Mouse (Mus musculus) testis, adult 2 months (tissue): ENCODE data around the gene Slain2.
"Not testable (repeated sequence)": the region's sequence is repeated elsewhere in the genome, so short reads cannot be mapped to it uniquely, and the experiment has no call there.

Experiments
- CTCF ChIP-seq: fragments of 200-500 bp; IDR thresholded peaks from 2 replicates; pipeline ENCODE4 v1.5.1; 2012; ENCODE audit warnings: low read depth, mild to moderate bottlenecking, inconsistent platforms, low read length, moderate library complexity; ENCODE audit not compliant: control insufficient read depth, insufficient read depth, insufficient replicate concordance
- POLR2A ChIP-seq: fragments of 200-500 bp; IDR thresholded peaks from 2 replicates; pipeline ENCODE4 v1.6.1; 2012; ENCODE audit warnings: low read depth, mild to moderate bottlenecking, inconsistent platforms, low read length, moderate library complexity; ENCODE audit not compliant: control insufficient read depth

DNA sequence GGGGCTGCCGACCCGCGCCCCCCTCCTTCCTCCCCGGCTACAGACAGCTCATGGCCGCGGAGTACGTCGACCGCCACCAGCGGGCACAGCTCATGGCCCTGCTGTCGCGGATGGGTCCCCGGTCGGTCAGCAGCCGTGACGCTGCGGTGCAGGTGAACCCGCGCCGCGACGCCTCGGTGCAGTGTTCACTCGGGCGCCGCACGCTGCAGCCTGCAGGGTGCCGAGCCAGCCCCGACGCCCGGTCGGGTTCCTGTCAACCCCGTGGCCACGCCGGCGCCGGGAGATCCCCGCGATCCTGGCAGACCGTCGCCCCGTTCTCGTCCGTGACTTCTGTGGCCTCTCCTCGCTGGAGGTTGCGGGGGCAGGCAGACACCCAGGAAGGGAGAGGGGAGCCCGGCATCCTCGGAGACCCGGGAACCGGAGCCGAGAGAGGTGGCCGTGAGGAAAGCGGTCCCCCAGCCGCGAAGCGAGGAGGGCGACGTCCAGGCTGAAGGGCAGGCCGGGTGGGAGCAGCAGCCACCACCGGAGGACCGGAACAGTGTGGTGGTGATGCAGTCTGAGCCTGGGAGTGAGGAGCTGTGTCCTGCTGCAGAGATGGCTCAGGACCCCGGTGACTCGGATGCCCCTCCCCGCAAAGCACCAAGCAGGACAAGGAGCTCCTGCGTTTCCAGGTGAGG lies 99.6 kb downstream of the Slain2 start:
- not testable (repeated sequence) for TF ChIP-seq CTCF, POLR2A
